Mouse (Mus musculus) spleen, adult 2 months (tissue): ENCODE data around the gene Pitpnc1.
A peak's percentile ranks its signal among the peaks of the same experiment; 100 is the strongest.

ENCODE experiments used
- CTCF ChIP-seq: fragments of 200-500 bp; IDR thresholded peaks from 2 replicates; pipeline ENCODE4 v1.5.1; 2011; ENCODE audit warnings: mild to moderate bottlenecking, inconsistent platforms; ENCODE audit not compliant: insufficient read depth, insufficient read length, insufficient replicate concordance; ENCODE audit errors: extremely low read depth
- POLR2A ChIP-seq: fragments of 200-500 bp; IDR thresholded peaks from 2 replicates; pipeline ENCODE4 v1.6.1; 2011; ENCODE audit warnings: low read depth, low read length, inconsistent platforms

- TF ChIP-seq POLR2A = no peak; the same call in 1 of the 2 replicates
- TF ChIP-seq CTCF = peak; percentile 98
Observed at GRCm38 (mm10) chr11:107188565-107189552, 281.6 kb downstream of the Pitpnc1 start, which contains the start of gene Nol11.
